Mouse (Mus musculus) thymus, adult 2 months (tissue): Measurements from ENCODE around the gene Clpsl2.

ENCODE experiments used
- CTCF ChIP-seq: fragments of 200-500 bp; IDR thresholded peaks from 2 replicates; pipeline ENCODE4 v1.5.1; 2012; ENCODE audit warnings: mild to moderate bottlenecking, control low read depth, low read length, moderate library complexity, borderline replicate concordance; ENCODE audit not compliant: control insufficient read depth, poor library complexity, insufficient read depth; ENCODE audit errors: extremely low read depth
- POLR2A ChIP-seq: fragments of 200-500 bp; IDR thresholded peaks from 2 replicates; pipeline ENCODE4 v1.6.1; 2012; ENCODE audit warnings: mild to moderate bottlenecking, low read length, control low read depth, moderate library complexity; ENCODE audit not compliant: control insufficient read depth, poor library complexity, insufficient read depth; ENCODE audit errors: extremely low read depth

- TF ChIP-seq CTCF: no peak
- TF ChIP-seq POLR2A: no peak
These were observed 32.3 kb upstream of the Clpsl2 start for GRCm38 (mm10) chr17:28516881-28517280.
